Mouse (Mus musculus): ENCODE results near the gene Dapk2. TPM values are rescaled to one million over a fixed set of nuclear protein-coding genes. Genes with fewer than 3 reads are reported as not detected.
A peak's percentile ranks its signal among the peaks of the same experiment; 100 is the strongest.

Dapk2 gene
- polyA plus RNA-seq, 1 experiment from 2014 or later = 8.1 TPM

DNA sequence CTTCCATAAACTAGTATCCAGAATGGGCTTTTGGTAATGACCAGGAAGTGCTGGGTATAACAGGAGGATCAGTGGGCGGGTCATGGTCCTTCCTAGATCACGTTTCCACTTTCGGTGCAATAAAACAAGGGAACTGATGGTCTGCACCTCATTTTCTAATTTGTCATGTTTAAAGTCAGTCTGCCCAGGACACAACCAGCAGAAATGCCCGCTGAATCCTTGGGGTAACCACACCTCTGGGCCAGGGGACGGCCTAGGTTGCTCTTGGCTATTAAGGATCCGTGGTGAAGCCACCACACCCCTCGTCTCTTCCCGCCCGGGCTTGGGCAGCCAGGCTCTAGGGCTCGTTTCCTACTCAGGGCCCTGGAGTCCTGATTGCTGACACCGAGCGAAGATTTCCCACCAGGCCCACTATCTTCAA, 33.9 kb upstream of the Dapk2 start:
- peak overlapping the region; percentile 83 for H3K4me2 ChIP-seq
- peaks cover 28% of the 10 kb centered on the region for H3K4me1 ChIP-seq (replicated peaks)
- no peaks in the 10 kb centered on the region for H3K9me3 ChIP-seq (replicated peaks)
- H3K4me3 ChIP-seq = peak overlapping the region; percentile 93
- ATAC-seq (ENCODE audit: insufficient number of reproducible peaks, low FRiP score) = 0 out of 2 replicates have a peak, but pooled peaks have one; percentile 52
- H3K36me3 ChIP-seq = peaks cover 5% of the 10 kb centered on the region; the same call in 1 of the 2 replicates
- H3K9ac ChIP-seq = peak overlapping the region; percentile 88
- H3K27me3 ChIP-seq (replicated peaks) = no peaks in the 10 kb centered on the region
- under 1% methylated on average over 12 of the region's 12 CpGs for WGBS
- H3K27ac ChIP-seq (ENCODE audit: poor library complexity, severe bottlenecking) = peak overlapping the region; percentile 92

- H3K9me3 ChIP-seq (replicated peaks) = no peaks in the 10 kb centered on the region
- peak overlapping the region; percentile 88 for H3K9ac ChIP-seq
- peaks cover 11% of the 10 kb centered on the region; the same call in 1 of the 2 replicates for H3K36me3 ChIP-seq
- H3K27me3 ChIP-seq (replicated peaks) = no peaks in the 10 kb centered on the region
- H3K27ac ChIP-seq (ENCODE audit: poor library complexity, severe bottlenecking) = peak overlapping the region; percentile 92
- H3K4me3 ChIP-seq = peak overlapping the region; percentile 93
- H3K4me2 ChIP-seq = peak overlapping the region; percentile 83
- ATAC-seq (ENCODE audit: insufficient number of reproducible peaks, low FRiP score) = peak; percentile 98
- 19% methylated on average over 33 of the region's 33 CpGs for WGBS
- H3K4me1 ChIP-seq (replicated peaks) = peaks cover 28% of the 10 kb centered on the region
Observed at GRCm38 (mm10) chr9:66124681-66125542, 33.1 kb upstream of the Dapk2 start.

GRCm38 (mm10) chr9:66125543-66126455, 32.2 kb upstream of the Dapk2 start:
- Histone ChIP-seq H3K4me2 (peak overlapping the region; percentile 82), H3K36me3 (peaks cover 15% of the 10 kb centered on the region; the same call in 1 of the 2 replicates), H3K4me3 (peak overlapping the region; percentile 76), H3K9me3 (replicated peaks) (no peaks in the 10 kb centered on the region), H3K9ac (no peak overlapping the region), H3K27me3 (replicated peaks) (no peaks in the 10 kb centered on the region), H3K27ac (ENCODE audit: poor library complexity, severe bottlenecking) (peak overlapping the region; percentile 92), H3K4me1 (replicated peaks) (peaks cover 28% of the 10 kb centered on the region)
- ATAC-seq (ENCODE audit: insufficient number of reproducible peaks, low FRiP score) = no peak
- WGBS = 40% methylated on average over 12 of the region's 12 CpGs

- Histone ChIP-seq H3K9me3 (replicated peaks) (no peaks in the 10 kb centered on the region), H3K27ac (ENCODE audit: poor library complexity, severe bottlenecking) (peak within 1 kb of the TSS; percentile 92), H3K4me3 (peak within 1 kb of the TSS; percentile 76), H3K4me2 (peak within 1 kb of the TSS; percentile 82), H3K9ac (peak within 1 kb of the TSS; percentile 80), H3K27me3 (replicated peaks) (no peaks in the 10 kb centered on the region), H3K4me1 (replicated peaks) (peaks cover 28% of the 10 kb centered on the region), H3K36me3 (peaks cover 18% of the 10 kb centered on the region; the same call in 1 of the 2 replicates)
- peak; percentile 81 for ATAC-seq (ENCODE audit: insufficient number of reproducible peaks, low FRiP score)
- WGBS = 1% methylated on average over 34 of the region's 34 CpGs
Observed at GRCm38 (mm10) chr9:66126456-66127192, 31.4 kb upstream of the Dapk2 start, which contains the start of the genes Snx1 and Ciao2a. Snx1 (minus strand) TSS chr9:66126587. Ciao2a (plus strand) TSS chr9:66126611.

DNA sequence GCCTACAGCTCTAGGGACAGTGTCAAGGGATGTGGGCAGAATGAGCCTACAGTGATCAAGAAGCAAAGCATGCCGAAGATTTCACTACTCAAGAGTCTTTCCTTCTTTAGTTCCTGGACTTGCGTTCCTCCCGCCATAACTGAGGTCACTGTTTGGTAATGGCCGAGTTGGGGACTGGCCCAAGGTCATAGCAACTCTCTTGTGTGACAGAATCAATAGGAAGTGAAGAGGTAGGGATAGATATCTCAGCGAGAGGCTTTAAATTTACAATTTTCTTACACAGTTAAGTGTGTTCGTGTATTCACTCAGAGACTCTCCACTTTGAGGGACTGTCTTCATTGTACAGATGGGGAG, 30.9 kb upstream of the Dapk2 start:
- Histone ChIP-seq H3K27me3 (replicated peaks) (no peaks in the 10 kb centered on the region), H3K4me2 (peak overlapping the region; percentile 82), H3K9ac (peak overlapping the region; percentile 80), H3K27ac (ENCODE audit: poor library complexity, severe bottlenecking) (peak overlapping the region; percentile 73), H3K4me3 (peak overlapping the region; percentile 76), H3K4me1 (replicated peaks) (peaks cover 28% of the 10 kb centered on the region), H3K36me3 (peaks cover 21% of the 10 kb centered on the region; the same call in 1 of the 2 replicates), H3K9me3 (replicated peaks) (no peaks in the 10 kb centered on the region)
- 42% methylated on average over 6 of the region's 6 CpGs for WGBS
- ATAC-seq (ENCODE audit: insufficient number of reproducible peaks, low FRiP score) = no peak

DNA sequence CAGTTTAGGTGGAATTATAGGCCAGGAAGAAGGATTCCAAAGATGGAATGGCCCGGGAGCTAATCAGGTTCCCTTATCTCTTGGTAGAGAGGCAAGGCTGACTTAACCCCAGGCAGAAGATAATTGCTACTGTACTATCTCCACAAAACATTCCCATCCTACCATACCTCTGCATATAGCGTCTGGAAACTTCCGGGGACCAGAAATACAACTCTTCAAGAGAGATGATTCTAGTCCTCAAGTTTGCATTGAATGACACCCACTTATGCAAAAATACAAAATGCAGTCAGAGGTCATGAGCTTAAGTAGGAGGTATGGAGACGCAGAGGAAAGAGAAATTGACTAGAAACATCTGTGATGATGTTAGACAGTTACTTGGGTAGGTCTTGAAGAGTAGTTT, 30.1 kb upstream of the Dapk2 start:
- Histone ChIP-seq H3K27me3 (replicated peaks) (no peaks in the 10 kb centered on the region), H3K4me3 (peak overlapping the region; percentile 76), H3K27ac (ENCODE audit: poor library complexity, severe bottlenecking) (no peak overlapping the region), H3K4me2 (peak overlapping the region; percentile 82), H3K9ac (no peak overlapping the region), H3K36me3 (peaks cover 28% of the 10 kb centered on the region), H3K9me3 (replicated peaks) (no peaks in the 10 kb centered on the region), H3K4me1 (replicated peaks) (peaks cover 28% of the 10 kb centered on the region)
- WGBS = 50% methylated on average over 4 of the region's 4 CpGs
- ATAC-seq (ENCODE audit: insufficient number of reproducible peaks, low FRiP score) = no peak

DNA sequence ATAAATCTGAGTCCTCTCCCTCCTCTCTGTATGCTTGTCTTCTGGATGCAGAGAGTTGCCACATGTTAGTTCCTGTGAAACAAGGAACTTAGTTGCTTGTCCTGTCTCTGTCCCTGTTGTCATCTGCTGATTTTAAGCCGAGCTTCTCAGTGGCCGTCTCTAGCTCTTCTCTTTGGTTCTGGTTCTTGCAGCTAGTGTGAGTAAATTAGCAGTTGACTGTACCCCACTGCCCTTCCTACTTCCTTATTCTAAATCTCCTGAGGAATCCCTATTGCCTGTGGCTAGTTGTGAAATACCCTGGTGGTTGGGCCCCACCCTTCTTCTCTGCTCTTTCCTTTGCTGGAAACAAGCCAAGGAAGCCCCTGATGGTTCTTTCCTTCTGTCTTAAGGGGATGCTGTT, 26.6 kb upstream of the Dapk2 start:
- Histone ChIP-seq H3K27ac (ENCODE audit: poor library complexity, severe bottlenecking) (no peak overlapping the region), H3K9me3 (replicated peaks) (no peaks in the 10 kb centered on the region), H3K4me2 (no peak overlapping the region), H3K36me3 (peaks cover 57% of the 10 kb centered on the region), H3K4me1 (replicated peaks) (peaks cover 14% of the 10 kb centered on the region), H3K9ac (no peak overlapping the region), H3K27me3 (replicated peaks) (no peaks in the 10 kb centered on the region), H3K4me3 (no peak overlapping the region)
- ATAC-seq (ENCODE audit: insufficient number of reproducible peaks, low FRiP score) = no peak
- 92% methylated on average over 2 of the region's 2 CpGs for WGBS

GRCm38 (mm10) chr9:66135967-66136366, 22.1 kb upstream of the Dapk2 start:
- H3K27me3 ChIP-seq (replicated peaks) = no peaks in the 10 kb centered on the region
- H3K27ac ChIP-seq (ENCODE audit: poor library complexity, severe bottlenecking) = no peak overlapping the region
- H3K4me2 ChIP-seq = no peak overlapping the region
- no peak overlapping the region for H3K9ac ChIP-seq
- no peaks in the 10 kb centered on the region for H3K4me1 ChIP-seq (replicated peaks)
- 48% methylated on average over 4 of the region's 4 CpGs for WGBS
- no peaks in the 10 kb centered on the region for H3K9me3 ChIP-seq (replicated peaks)
- no peak for ATAC-seq (ENCODE audit: insufficient number of reproducible peaks, low FRiP score)
- peaks cover 84% of the 10 kb centered on the region for H3K36me3 ChIP-seq
- no peak overlapping the region for H3K4me3 ChIP-seq

- ATAC-seq (ENCODE audit: insufficient number of reproducible peaks, low FRiP score) = no peak
Observed at GRCm38 (mm10) chr9:66138193-66138592, 19.8 kb upstream of the Dapk2 start.

GRCm38 (mm10) chr9:66142265-66142664, 15.8 kb upstream of the Dapk2 start:
- Histone ChIP-seq H3K9ac (no peak overlapping the region), H3K4me3 (no peak overlapping the region), H3K27ac (ENCODE audit: poor library complexity, severe bottlenecking) (no peak overlapping the region), H3K4me1 (replicated peaks) (no peaks in the 10 kb centered on the region), H3K9me3 (replicated peaks) (no peaks in the 10 kb centered on the region), H3K4me2 (no peak overlapping the region), H3K27me3 (replicated peaks) (no peaks in the 10 kb centered on the region), H3K36me3 (peaks cover 34% of the 10 kb centered on the region)
- ATAC-seq (ENCODE audit: insufficient number of reproducible peaks, low FRiP score) = no peak
- 84% methylated on average over 1 of the region's 1 CpGs for WGBS

More at GRCm38 (mm10) chr9:66138193-66138592, 19.8 kb upstream of the Dapk2 start:
- no peak overlapping the region for H3K4me3 ChIP-seq
- no peaks in the 10 kb centered on the region for H3K27me3 ChIP-seq (replicated peaks)
- no peak overlapping the region for H3K9ac ChIP-seq
- no peaks in the 10 kb centered on the region for H3K9me3 ChIP-seq (replicated peaks)
- H3K4me2 ChIP-seq = no peak overlapping the region
- peaks cover 68% of the 10 kb centered on the region for H3K36me3 ChIP-seq
- H3K4me1 ChIP-seq (replicated peaks) = no peaks in the 10 kb centered on the region
- WGBS = 93% methylated on average over 7 of the region's 7 CpGs
- H3K27ac ChIP-seq (ENCODE audit: poor library complexity, severe bottlenecking) = no peak overlapping the region
